Mouse (Mus musculus): Measurements from ENCODE around the gene Net1.
"Not testable (repeated sequence)": the region's sequence is repeated elsewhere in the genome, so short reads cannot be mapped to it uniquely, and the experiment has no call there.

The Net1 gene

GRCm38 (mm10) chr13:3917571-3918311, at the start of gene Net1, which contains the start of gene Tubal3:
Net1 (minus strand) TSS chr13:3918220.
Tubal3 (plus strand) TSS chr13:3918274.
- DNase-seq, result peak; percentile 95

- DNase-seq, result no peak
Observed at GRCm38 (mm10) chr13:3951198-3951914, 33.3 kb upstream of the Net1 start.

- no peak for DNase-seq
Observed at GRCm38 (mm10) chr13:3949477-3949876, 31.5 kb upstream of the Net1 start.

- no peak for DNase-seq
Observed at GRCm38 (mm10) chr13:3947267-3947666, 29.2 kb upstream of the Net1 start.

- DNase-seq, result no peak
Observed at GRCm38 (mm10) chr13:3945249-3945648, 27.2 kb upstream of the Net1 start, which contains the start of gene Ucn3. Ucn3 (minus strand) TSS chr13:3945349.

GRCm38 (mm10) chr13:3944699-3945098, 26.7 kb upstream of the Net1 start:
- DNase-seq, result no peak

GRCm38 (mm10) chr13:3926046-3926445, 8.0 kb upstream of the Net1 start:
- no peak for DNase-seq

GRCm38 (mm10) chr13:3925632-3926031, 7.6 kb upstream of the Net1 start:
- no peak for DNase-seq

- no peak for DNase-seq
Observed at GRCm38 (mm10) chr13:3924483-3924882, 6.5 kb upstream of the Net1 start.

- no peak for DNase-seq
Observed at GRCm38 (mm10) chr13:3913504-3913903, 4.5 kb downstream of the Net1 start.

- DNase-seq, result no peak
Observed at GRCm38 (mm10) chr13:3910356-3910755, 7.7 kb downstream of the Net1 start.

GRCm38 (mm10) chr13:3908262-3908661, 9.8 kb downstream of the Net1 start:
- no peak for DNase-seq

GRCm38 (mm10) chr13:3907151-3907696, 10.8 kb downstream of the Net1 start:
- DNase-seq, result no peak

- DNase-seq, result no peak
Observed at GRCm38 (mm10) chr13:3899301-3899700, 18.7 kb downstream of the Net1 start.

GRCm38 (mm10) chr13:3898202-3898601, 19.8 kb downstream of the Net1 start:
- not testable (repeated sequence) for DNase-seq

- DNase-seq, result peak; percentile 87 to 91
Observed at GRCm38 (mm10) chr13:3896913-3897312, 21.1 kb downstream of the Net1 start.

GRCm38 (mm10) chr13:3896032-3896431, 22.0 kb downstream of the Net1 start:
- no peak for DNase-seq

- DNase-seq, result no peak
Observed at GRCm38 (mm10) chr13:3895397-3895980, 22.5 kb downstream of the Net1 start.

- no peak for DNase-seq
Observed at GRCm38 (mm10) chr13:3894549-3894948, 23.5 kb downstream of the Net1 start.

- peak; percentile 89 to 93 for DNase-seq
Observed at GRCm38 (mm10) chr13:3893126-3893734, 24.8 kb downstream of the Net1 start.

- DNase-seq, result no peak
Observed at GRCm38 (mm10) chr13:3892601-3893000, 25.4 kb downstream of the Net1 start.

- DNase-seq, result no peak
Observed at GRCm38 (mm10) chr13:3891479-3892087, 26.4 kb downstream of the Net1 start.

GRCm38 (mm10) chr13:3890061-3890460, 28.0 kb downstream of the Net1 start:
- no peak for DNase-seq
